Mouse (Mus musculus) kidney, embryonic 15.5 days (tissue): ENCODE results near the gene Espnl. TPM values are rescaled to one million over a fixed set of nuclear protein-coding genes. Genes with fewer than 3 reads are reported as not detected.

ENCODE experiments used
- ATAC-seq: fragments of 200-750 bp; cut with Nextera tagmentation; replicated peaks from 2 replicates; pipeline ENCODE4 v1.8.0; 2017; ENCODE audit warnings: moderate TSS enrichment; ENCODE audit not compliant: low FRiP score
- H3K27ac ChIP-seq: fragments of 300-500 bp; sonication (generic); 2 replicates; pipeline ENCODE4 v1.5.1; 2015; ENCODE audit warnings: mild to moderate bottlenecking, inconsistent platforms
- H3K27me3 ChIP-seq: fragments of 300-500 bp; sonication (generic); 2 replicates; pipeline ENCODE4 v1.6.1; 2015; ENCODE audit warnings: inconsistent platforms
- H3K36me3 ChIP-seq: fragments of 300-500 bp; sonication (generic); 2 replicates; pipeline ENCODE4 v1.6.1; 2015; ENCODE audit warnings: inconsistent platforms
- H3K4me1 ChIP-seq: fragments of 300-500 bp; sonication (generic); 2 replicates; pipeline ENCODE4 v1.6.1; 2015; ENCODE audit warnings: inconsistent platforms
- H3K4me2 ChIP-seq: fragments of 300-500 bp; sonication (generic); 2 replicates; pipeline ENCODE4 v1.6.1; 2015; ENCODE audit warnings: moderate library complexity, mild to moderate bottlenecking, inconsistent platforms
- H3K4me3 ChIP-seq: fragments of 300-500 bp; sonication (generic); replicated peaks from 2 replicates; pipeline ENCODE4 v1.5.1; 2015; ENCODE audit warnings: mild to moderate bottlenecking, inconsistent platforms
- H3K9ac ChIP-seq: fragments of 300-500 bp; sonication (generic); 2 replicates; pipeline ENCODE4 v1.6.1; 2015; ENCODE audit warnings: mild to moderate bottlenecking, inconsistent platforms
- H3K9me3 ChIP-seq: fragments of 300-500 bp; sonication (generic); replicated peaks from 2 replicates; pipeline ENCODE4 v1.6.1; 2016; ENCODE audit warnings: inconsistent platforms
- WGBS: fragments of 180-500 bp; shearing (Covaris S2); methylation state at CpG from one replicate; pipeline ENCODE4 v1.1.7; 2015; ENCODE audit warnings: mixed read lengths; 5-methylcytosine and 5-hydroxymethylcytosine counted together
- polyA plus RNA-seq: library from polyadenylated mRNA; unstranded; fragments of >200 nt; fragmentation: Nextera tagmentation; extraction: Ambion mirVana; gene quantifications from 2 replicates; pipeline ENCODE4 v1.2.1, GENCODE M21; 2015

The Espnl gene
- polyA plus RNA-seq, result 0.06 and 0.10 TPM in 2 replicates

- no peaks in the 10 kb centered on the region for H3K9me3 ChIP-seq
- no peak within 1 kb of the TSS for H3K4me3 ChIP-seq
- H3K4me2 ChIP-seq, result no peak within 1 kb of the TSS
- ATAC-seq, result peak; percentile 68
- H3K4me1 ChIP-seq, result peaks cover 9% of the 10 kb centered on the region
- 56% methylated on average over 19 of the region's 19 CpGs for WGBS
- H3K27me3 ChIP-seq, result no peaks in the 10 kb centered on the region
- 0 out of 2 replicates have a peak within 1 kb of the TSS, but pooled peaks have one; percentile 3 for H3K27ac ChIP-seq
- no peaks in the 10 kb centered on the region for H3K36me3 ChIP-seq
- H3K9ac ChIP-seq, result no peak within 1 kb of the TSS
Measured at GRCm38 (mm10) chr1:91321760-91322438, at the start of gene Espnl. Gene Espnl (plus strand): TSS chr1:91322075.

- no peak overlapping the region for H3K27ac ChIP-seq
- peaks cover 45% of the 10 kb centered on the region for H3K36me3 ChIP-seq
- no peaks in the 10 kb centered on the region for H3K27me3 ChIP-seq
- WGBS, result 80% methylated on average over 2 of the region's 2 CpGs
- H3K4me3 ChIP-seq, result no peak overlapping the region
- no peaks in the 10 kb centered on the region for H3K9me3 ChIP-seq
- no peak overlapping the region for H3K9ac ChIP-seq
- no peaks in the 10 kb centered on the region for H3K4me1 ChIP-seq
- H3K4me2 ChIP-seq, result no peak overlapping the region
- no peak for ATAC-seq
Measured at GRCm38 (mm10) chr1:91272260-91272659, 49.6 kb upstream of the Espnl start.

- Histone ChIP-seq H3K9me3 (no peaks in the 10 kb centered on the region), H3K4me1 (no peaks in the 10 kb centered on the region), H3K9ac (no peak overlapping the region), H3K27ac (no peak overlapping the region), H3K27me3 (no peaks in the 10 kb centered on the region), H3K36me3 (peaks cover 79% of the 10 kb centered on the region), H3K4me2 (no peak overlapping the region), H3K4me3 (no peak overlapping the region)
- ATAC-seq, result no peak
- WGBS, result 90% methylated on average over 4 of the region's 4 CpGs
Measured at GRCm38 (mm10) chr1:91276581-91276980, 45.3 kb upstream of the Espnl start.

- H3K36me3 ChIP-seq, result peaks cover 81% of the 10 kb centered on the region
- H3K4me1 ChIP-seq, result no peaks in the 10 kb centered on the region
- 86% methylated on average over 2 of the region's 2 CpGs for WGBS
Measured at GRCm38 (mm10) chr1:91277480-91277879, 44.4 kb upstream of the Espnl start.

GRCm38 (mm10) chr1:91278410-91279119, 43.3 kb upstream of the Espnl start:
- Histone ChIP-seq H3K4me2 (no peak overlapping the region), H3K4me1 (no peaks in the 10 kb centered on the region), H3K36me3 (peaks cover 84% of the 10 kb centered on the region), H3K27me3 (no peaks in the 10 kb centered on the region), H3K9ac (no peak overlapping the region), H3K4me3 (no peak overlapping the region), H3K9me3 (no peaks in the 10 kb centered on the region), H3K27ac (no peak overlapping the region)
- 98% methylated on average over 3 of the region's 3 CpGs for WGBS
- no peak for ATAC-seq

More at GRCm38 (mm10) chr1:91277480-91277879, 44.4 kb upstream of the Espnl start:
- ATAC-seq, result no peak
- Histone ChIP-seq H3K27me3 (no peaks in the 10 kb centered on the region), H3K9ac (no peak overlapping the region), H3K4me3 (no peak overlapping the region), H3K27ac (no peak overlapping the region), H3K9me3 (no peaks in the 10 kb centered on the region), H3K4me2 (no peak overlapping the region)

GRCm38 (mm10) chr1:91279126-91279525, 42.7 kb upstream of the Espnl start:
- no peak for ATAC-seq
- Histone ChIP-seq H3K4me2 (no peak overlapping the region), H3K36me3 (peaks cover 83% of the 10 kb centered on the region), H3K4me3 (no peak overlapping the region), H3K9ac (no peak overlapping the region), H3K27ac (no peak overlapping the region), H3K27me3 (no peaks in the 10 kb centered on the region), H3K4me1 (no peaks in the 10 kb centered on the region), H3K9me3 (no peaks in the 10 kb centered on the region)
- WGBS, result 75% methylated on average over 1 of the region's 1 CpGs

GRCm38 (mm10) chr1:91282582-91282981, 39.3 kb upstream of the Espnl start:
- no peak for ATAC-seq
- H3K4me1 ChIP-seq, result no peaks in the 10 kb centered on the region
- no peak overlapping the region for H3K4me2 ChIP-seq
- no peaks in the 10 kb centered on the region for H3K9me3 ChIP-seq
- 96% methylated on average over 1 of the region's 1 CpGs for WGBS
- H3K4me3 ChIP-seq, result no peak overlapping the region
- peaks cover 80% of the 10 kb centered on the region for H3K36me3 ChIP-seq
- no peak overlapping the region for H3K27ac ChIP-seq
- H3K9ac ChIP-seq, result no peak overlapping the region
- no peaks in the 10 kb centered on the region for H3K27me3 ChIP-seq

GRCm38 (mm10) chr1:91289375-91289774, 32.5 kb upstream of the Espnl start:
- ATAC-seq, result no peak
- no peak overlapping the region for H3K9ac ChIP-seq
- no peak overlapping the region for H3K4me2 ChIP-seq
- 95% methylated on average over 1 of the region's 1 CpGs for WGBS
- H3K4me3 ChIP-seq, result no peak overlapping the region
- peaks cover 66% of the 10 kb centered on the region for H3K36me3 ChIP-seq
- H3K27ac ChIP-seq, result no peak overlapping the region
- no peaks in the 10 kb centered on the region for H3K27me3 ChIP-seq
- no peaks in the 10 kb centered on the region for H3K9me3 ChIP-seq
- no peaks in the 10 kb centered on the region for H3K4me1 ChIP-seq

- no peak overlapping the region for H3K9ac ChIP-seq
- ATAC-seq, result no peak
- H3K27ac ChIP-seq, result peak overlapping the region; percentile 67
- H3K36me3 ChIP-seq, result peaks cover 44% of the 10 kb centered on the region
- WGBS, result 91% methylated on average over 11 of the region's 11 CpGs
- no peak overlapping the region for H3K4me2 ChIP-seq
- H3K9me3 ChIP-seq, result no peaks in the 10 kb centered on the region
- H3K27me3 ChIP-seq, result no peaks in the 10 kb centered on the region
- H3K4me3 ChIP-seq, result no peak overlapping the region
- no peaks in the 10 kb centered on the region for H3K4me1 ChIP-seq
Measured at GRCm38 (mm10) chr1:91292101-91292825, 29.6 kb upstream of the Espnl start.

- 92% methylated on average over 6 of the region's 6 CpGs for WGBS
Measured at GRCm38 (mm10) chr1:91295544-91295943, 26.3 kb upstream of the Espnl start.

GRCm38 (mm10) chr1:91297799-91298744, 23.8 kb upstream of the Espnl start, which contains the start of gene Scly:
Gene Scly (plus strand): TSS chr1:91298338.
- H3K36me3 ChIP-seq, result peaks cover 11% of the 10 kb centered on the region; the same call in 1 of the 2 replicates
- no peaks in the 10 kb centered on the region for H3K9me3 ChIP-seq
- ATAC-seq, result peak; percentile 99
- peak within 1 kb of the TSS; percentile 81 for H3K9ac ChIP-seq
- H3K4me3 ChIP-seq, result peak within 1 kb of the TSS; percentile 94
- H3K27ac ChIP-seq, result peak within 1 kb of the TSS; percentile 64; the same call in 1 of the 2 replicates
- H3K4me1 ChIP-seq, result peaks cover 39% of the 10 kb centered on the region
- H3K4me2 ChIP-seq, result peak within 1 kb of the TSS; percentile 89
- WGBS, result under 1% methylated on average over 57 of the region's 65 CpGs
- H3K27me3 ChIP-seq, result no peaks in the 10 kb centered on the region

More at GRCm38 (mm10) chr1:91295544-91295943, 26.3 kb upstream of the Espnl start:
- Histone ChIP-seq H3K9ac (no peak overlapping the region), H3K9me3 (no peaks in the 10 kb centered on the region), H3K36me3 (peaks cover 16% of the 10 kb centered on the region; the same call in 1 of the 2 replicates), H3K4me2 (no peak overlapping the region), H3K4me3 (no peak overlapping the region), H3K4me1 (peaks cover 23% of the 10 kb centered on the region), H3K27me3 (no peaks in the 10 kb centered on the region), H3K27ac (no peak overlapping the region)
- ATAC-seq, result no peak
